Mouse (Mus musculus) myocyte (in vitro differentiated cells): ENCODE data around the gene Nkiras2. TPM values are rescaled to one million over a fixed set of nuclear protein-coding genes. Genes with fewer than 3 reads are reported as not detected.
A peak's percentile ranks its signal among the peaks of the same experiment; 100 is the strongest.

ENCODE experiments used
- H3K27me3 ChIP-seq: one replicate; pipeline ENCODE4 v1.6.1; 2011; ENCODE audit not compliant: control insufficient read depth, insufficient read depth, insufficient read length
- H3K36me3 ChIP-seq: one replicate; pipeline ENCODE4 v1.6.1; 2011; ENCODE audit not compliant: control insufficient read depth, insufficient read depth
- H3K4me2 ChIP-seq: one replicate; pipeline ENCODE4 v1.6.1; 2011; ENCODE audit warnings: low read depth, control low read depth
- H3K4me3 ChIP-seq: one replicate; pipeline ENCODE4 v1.5.1; 2011; ENCODE audit warnings: mild to moderate bottlenecking, control low read depth, moderate library complexity
- H3K79me2 ChIP-seq: one replicate; pipeline ENCODE4 v1.6.1; 2011; ENCODE audit not compliant: control insufficient read depth, insufficient read depth
- H3ac ChIP-seq: one replicate; pipeline ENCODE4 v1.6.1; 2011; ENCODE audit not compliant: control insufficient read depth, insufficient read length
- CEBPB ChIP-seq: IDR thresholded peaks from 2 replicates; pipeline ENCODE4 v1.6.1; 2011; ENCODE audit warnings: mild to moderate bottlenecking, moderate library complexity; ENCODE audit not compliant: poor library complexity, insufficient read depth, severe bottlenecking
- E2F4 ChIP-seq: IDR thresholded peaks from one replicate; pipeline ENCODE4 v1.6.1; 2011; ENCODE audit warnings: mild to moderate bottlenecking, control low read depth, moderate library complexity; ENCODE audit not compliant: insufficient read depth
- MAX ChIP-seq: IDR thresholded peaks from one replicate; pipeline ENCODE4 v1.6.1; 2011; ENCODE audit warnings: low read depth, mild to moderate bottlenecking, control low read depth
- MYOD1 ChIP-seq, 3 experiments: IDR thresholded peaks; one replicate each; pipeline ENCODE4 v1.6.1; 2011; ENCODE audit warnings: control low read depth in 2 of 3, low read depth in 2 of 3, mild to moderate bottlenecking in 2 of 3, moderate library complexity in 1 of 3; ENCODE audit not compliant: insufficient read length in 2 of 3, control insufficient read depth in 1 of 3
- MYOG ChIP-seq, 3 experiments: IDR thresholded peaks; one replicate each; pipeline ENCODE4 v1.6.1; 2011; ENCODE audit warnings: control low read depth in 2 of 3, low read depth in 2 of 3, mild to moderate bottlenecking in 2 of 3; ENCODE audit not compliant: insufficient read length in 2 of 3, control insufficient read depth in 1 of 3, insufficient read depth in 1 of 3
- POLR2A ChIP-seq: IDR thresholded peaks from one replicate; pipeline ENCODE4 v1.6.1; 2011; ENCODE audit warnings: low read depth, mild to moderate bottlenecking, control low read depth, moderate library complexity; ENCODE audit not compliant: insufficient read length
- POLR2AphosphoS2 ChIP-seq: IDR thresholded peaks from one replicate; pipeline ENCODE4 v1.6.1; 2011; ENCODE audit warnings: low read depth, control low read depth; ENCODE audit not compliant: insufficient read length
- REST ChIP-seq: IDR thresholded peaks from one replicate; pipeline ENCODE4 v1.6.1; 2011; ENCODE audit warnings: mild to moderate bottlenecking, control low read depth, moderate library complexity; ENCODE audit not compliant: insufficient read depth, insufficient read length
- SRF ChIP-seq: IDR thresholded peaks from one replicate; pipeline ENCODE4 v1.6.1; 2011; ENCODE audit warnings: low read depth; ENCODE audit not compliant: control insufficient read depth, insufficient read length
- TCF12 ChIP-seq: IDR thresholded peaks from one replicate; pipeline ENCODE4 v1.6.1; 2011; ENCODE audit warnings: mild to moderate bottlenecking, control low read depth; ENCODE audit not compliant: poor library complexity, insufficient read depth, severe bottlenecking
- TCF3 ChIP-seq: IDR thresholded peaks from one replicate; pipeline ENCODE4 v1.6.1; 2011; ENCODE audit warnings: low read depth, control low read depth; ENCODE audit not compliant: insufficient read length
- USF1 ChIP-seq: IDR thresholded peaks from one replicate; pipeline ENCODE4 v1.6.1; 2011; ENCODE audit warnings: low read depth, mild to moderate bottlenecking, control low read depth, moderate library complexity
- polyA plus RNA-seq: library from polyadenylated mRNA; unstranded; fragments of >200 nt; fragmentation: generic; extraction: Trizol; gene quantifications from one replicate; pipeline ENCODE4 v1.2.1, GENCODE M21; 2012; ENCODE audit warnings: missing spikeins

Nkiras2 gene
- polyA plus RNA-seq, 1 experiment = 130 TPM

DNA sequence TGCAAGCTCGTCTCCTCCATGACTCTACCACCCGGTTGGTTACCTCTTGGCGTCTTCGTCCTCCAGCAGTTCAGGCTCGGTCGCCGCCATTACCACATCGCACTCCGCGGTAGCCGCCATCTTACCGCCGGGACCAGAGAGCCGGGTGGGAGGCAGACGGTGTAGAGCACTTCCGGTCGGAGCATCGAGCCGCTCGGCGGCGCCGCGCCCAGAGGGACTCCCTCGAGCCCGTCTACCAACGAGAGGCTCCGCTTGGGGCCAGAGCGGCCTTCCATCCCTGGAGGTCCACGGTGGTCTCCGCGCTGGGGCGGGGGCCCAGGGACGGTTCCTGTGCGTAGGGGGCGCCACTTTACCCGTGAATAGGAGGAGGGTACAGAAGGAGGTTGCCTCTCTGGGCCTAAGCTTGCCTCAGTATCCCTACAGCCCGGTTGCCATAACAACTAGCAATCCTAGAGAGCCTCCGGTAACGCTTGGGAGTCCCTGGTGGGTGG, 486 bp downstream of the Nkiras2 start:
- Histone ChIP-seq H3K79me2 (peaks cover 48% of the 10 kb centered on the region), H3ac (peak overlapping the region; percentile 40), H3K4me3 (peak overlapping the region; percentile 98), H3K4me2 (peak overlapping the region; percentile 88), H3K36me3 (peaks cover 5% of the 10 kb centered on the region), H3K27me3 (no peaks in the 10 kb centered on the region)
- TF ChIP-seq POLR2A = peak; percentile 81
- TF ChIP-seq CEBPB = no peak
- no peak for TF ChIP-seq SRF
- TF ChIP-seq MYOG (IDR thresholded peaks at IDR 0.05; ENCODE audit: control insufficient read depth in 1 of 3, insufficient read depth in 1 of 3, insufficient read length in 2 of 3, low read depth in 2 of 3) = peak in 1 of 3 experiments; percentile 18
- TF ChIP-seq POLR2AphosphoS2 = peak; percentile 83
- TF ChIP-seq E2F4 = no peak
- TF ChIP-seq TCF3 = no peak
- TF ChIP-seq MYOD1 (IDR thresholded peaks at IDR 0.05; ENCODE audit: control insufficient read depth in 1 of 3, insufficient read length in 2 of 3, low read depth in 2 of 3) = no peak

DNA sequence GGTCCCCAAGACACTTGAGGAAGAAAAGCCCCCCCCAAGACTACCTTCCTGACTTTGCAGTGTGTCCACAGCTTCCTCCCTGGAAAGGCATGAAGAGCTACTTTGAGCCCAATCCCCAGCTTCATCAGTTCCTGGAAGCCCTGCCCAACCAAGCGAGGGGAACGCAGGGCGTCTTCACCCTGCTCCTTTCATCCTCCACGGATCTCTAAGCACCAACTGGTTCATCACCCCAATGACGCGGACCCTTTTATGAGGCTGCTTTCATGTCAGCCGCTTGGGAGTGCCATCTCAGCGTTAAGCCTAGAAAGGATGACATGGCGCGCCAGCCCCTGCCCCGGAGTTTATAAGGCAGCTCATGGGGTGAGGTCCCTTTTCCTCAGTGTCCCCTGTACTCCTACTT, 938 bp downstream of the Nkiras2 start, which contains the start of gene Dnajc7:
Gene Dnajc7, minus strand, starts transcription at position 187 of the 400 bp plus-strand sequence.
- peak within 1 kb of the TSS; percentile 88 for H3K4me2 ChIP-seq
- H3ac ChIP-seq = peak within 1 kb of the TSS; percentile 40
- peaks cover 47% of the 10 kb centered on the region for H3K79me2 ChIP-seq
- H3K27me3 ChIP-seq = no peaks in the 10 kb centered on the region
- peaks cover 8% of the 10 kb centered on the region for H3K36me3 ChIP-seq
- H3K4me3 ChIP-seq = peak within 1 kb of the TSS; percentile 98
- TF ChIP-seq REST (no peak), TCF12 (no peak), TCF3 (no peak), POLR2AphosphoS2 (no peak), MYOD1 (IDR thresholded peaks at IDR 0.05; ENCODE audit: control insufficient read depth in 1 of 3, insufficient read length in 2 of 3, low read depth in 2 of 3) (no peak), E2F4 (no peak), CEBPB (no peak), USF1 (no peak), POLR2A (no peak), MYOG (IDR thresholded peaks at IDR 0.05; ENCODE audit: control insufficient read depth in 1 of 3, insufficient read depth in 1 of 3, insufficient read length in 2 of 3, low read depth in 2 of 3) (no peak), MAX (no peak), SRF (no peak)

DNA sequence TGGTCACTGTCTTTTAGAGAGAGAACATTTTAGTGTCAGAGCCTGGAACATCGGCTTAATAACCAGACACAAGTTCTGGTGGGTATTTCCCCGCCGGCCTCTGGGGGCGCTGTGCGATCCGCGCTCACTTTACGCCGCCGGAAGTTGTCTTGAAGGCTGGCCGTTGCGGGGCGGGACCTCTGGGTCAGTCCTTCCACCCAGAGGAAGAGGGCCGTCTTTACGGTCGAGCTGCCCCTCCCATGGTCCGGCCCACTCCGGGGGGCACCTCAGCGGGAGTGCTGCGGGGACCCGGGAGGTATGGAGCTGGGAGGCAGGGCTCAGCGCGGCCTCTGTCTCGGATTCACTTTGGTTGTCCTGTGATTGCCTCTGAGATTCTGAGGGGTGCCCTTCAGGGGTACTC, 3.7 kb downstream of the Nkiras2 start:
- peaks cover 19% of the 10 kb centered on the region for H3K79me2 ChIP-seq

DNA sequence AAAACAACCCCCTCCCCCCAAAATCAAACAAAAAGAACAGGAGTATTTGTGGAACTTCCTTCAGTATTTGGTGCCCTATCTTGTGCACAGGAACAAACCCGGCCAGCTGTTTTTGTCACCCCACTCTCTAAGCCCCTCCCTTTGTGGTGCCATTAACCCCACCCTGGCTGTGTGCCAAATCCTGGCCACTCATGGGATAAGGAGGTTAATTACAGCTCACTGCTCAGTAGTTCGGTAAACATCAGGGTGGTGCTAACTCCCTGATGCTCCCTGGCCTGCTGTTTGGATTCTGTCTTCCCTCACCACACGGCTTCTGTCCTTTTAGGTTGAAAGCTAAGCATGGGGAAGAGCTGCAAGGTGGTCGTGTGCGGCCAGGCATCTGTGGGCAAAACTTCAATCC, 4.8 kb downstream of the Nkiras2 start:
- Histone ChIP-seq H3K79me2 (peaks cover 8% of the 10 kb centered on the region), H3K36me3 (peaks cover 14% of the 10 kb centered on the region), H3ac (no peak overlapping the region), H3K4me3 (peak overlapping the region; percentile 79), H3K4me2 (peak overlapping the region; percentile 86), H3K27me3 (no peaks in the 10 kb centered on the region)
- TF ChIP-seq MYOD1 (IDR thresholded peaks at IDR 0.05; ENCODE audit: control insufficient read depth in 1 of 3, insufficient read length in 2 of 3, low read depth in 2 of 3) = peak in 1 of 3 experiments; percentile 55
- TF ChIP-seq POLR2AphosphoS2 = peak; percentile 35
- peak; percentile 50 for TF ChIP-seq POLR2A
- no peak for TF ChIP-seq TCF3

More for the DNA sequence above, 3.7 kb downstream of the Nkiras2 start:
- Histone ChIP-seq H3ac (no peak overlapping the region), H3K4me3 (peak overlapping the region; percentile 79), H3K36me3 (peaks cover 14% of the 10 kb centered on the region), H3K27me3 (no peaks in the 10 kb centered on the region), H3K4me2 (peak overlapping the region; percentile 86)
- TF ChIP-seq SRF (peak; percentile 63), E2F4 (no peak), POLR2A (peak; percentile 90), TCF3 (no peak), REST (no peak), POLR2AphosphoS2 (peak; percentile 84), MYOG (IDR thresholded peaks at IDR 0.05; ENCODE audit: control insufficient read depth in 1 of 3, insufficient read depth in 1 of 3, insufficient read length in 2 of 3, low read depth in 2 of 3) (peak in 1 of 3 experiments; percentile 32), TCF12 (no peak), CEBPB (no peak), USF1 (no peak), MAX (no peak), MYOD1 (IDR thresholded peaks at IDR 0.05; ENCODE audit: control insufficient read depth in 1 of 3, insufficient read length in 2 of 3, low read depth in 2 of 3) (peak in 1 of 3 experiments; percentile 22)
